19 mouse cellular contexts compared by ENCODE assay signal in genomic region chr12:103735101-103735500, GRCm38 (mm10). TPM values are rescaled to one million over a fixed set of nuclear protein-coding genes. Genes with fewer than 3 reads are reported as not detected.
DNase-seq lines count a peak whose midpoint lies in the region; ATAC-seq and TF ChIP-seq lines count a peak whose summit lies in the region.
"Not testable (repeated sequence)": the region's sequence is repeated elsewhere in the genome, so short reads cannot be mapped to it uniquely, and the experiment has no call there.
"Had no signal": no experiment of that assay in that cellular context is flagged by ENCODE, and none has a peak within 500 bp of the region (broad histone marks: within the 10 kb centered on the region; RNA-seq: fewer than 3 reads in every experiment).

No protein-coding gene starts in this region.

- H3K36me3 ChIP-seq in liver, embryonic 13.5 days; liver, embryonic 16.5 days (ENCODE audit: control insufficient read depth, insufficient read depth); lung, embryonic 14.5 days (ENCODE audit: insufficient read depth): not testable (repeated sequence)

- peak; percentile 5 to 10 for DNase-seq in heart, adult 9 months (ENCODE audit: low spot score in 2 of 2)
- DNase-seq in liver, embryonic 13.5 days, result not testable (repeated sequence)
- DNase-seq in lung, embryonic 14.5 days, result peak; percentile 35
- peak; percentile 21 for DNase-seq in lung, postnatal 36 days

- not testable (repeated sequence) for H3K4me3 ChIP-seq in brown adipose tissue, adult 24 weeks (ENCODE audit: insufficient read depth, low read depth, low read length); lung, embryonic 14.5 days (ENCODE audit: low read depth, low read length)
- 0 out of 2 replicates have a peak overlapping the region, but pooled peaks have one; percentile 8 for H3K4me3 ChIP-seq in liver, embryonic 13.5 days (replicated peaks)
- peak overlapping the region; percentile 11; the same call in 1 of the 2 replicates for H3K4me3 ChIP-seq in liver, embryonic 16.5 days (ENCODE audit: low read depth, low read length)

- WGBS in liver, embryonic 13.5 days (ENCODE audit: insufficient replicate concordance), result 55% methylated on average over 4 of the region's 4 CpGs
- WGBS in liver, embryonic 16.5 days (ENCODE audit: insufficient replicate concordance), result 59% methylated on average over 4 of the region's 4 CpGs
- 69% methylated on average over 4 of the region's 4 CpGs for WGBS in lung, embryonic 14.5 days

- ATAC-seq in liver, embryonic 13.5 days (ENCODE audit: low read depth); liver, embryonic 16.5 days (ENCODE audit: low read depth); lung, embryonic 14.5 days (ENCODE audit: insufficient read depth): not testable (repeated sequence)

- H3K4me2 ChIP-seq in liver, embryonic 13.5 days, result peak overlapping the region; percentile 47
- peak overlapping the region; percentile 46 for H3K4me2 ChIP-seq in liver, embryonic 16.5 days (ENCODE audit: low read depth, low read length)
- H3K4me2 ChIP-seq in lung, embryonic 14.5 days, result not testable (repeated sequence)

- not testable (repeated sequence) for H3K9me3 ChIP-seq in liver, embryonic 13.5 days (replicated peaks); liver, embryonic 16.5 days (replicated peaks; ENCODE audit: control insufficient read depth, low read length); lung, embryonic 14.5 days (ENCODE audit: low read depth, low read length)

- H3K27ac ChIP-seq in brown adipose tissue, adult 24 weeks (replicated peaks; ENCODE audit: low read depth, low read length), result peak overlapping the region; percentile 72
- not testable (repeated sequence) for H3K27ac ChIP-seq in liver, embryonic 13.5 days; liver, embryonic 16.5 days (ENCODE audit: low read length); lung, embryonic 14.5 days (ENCODE audit: low read depth)

- H3K9ac ChIP-seq in liver, embryonic 13.5 days; liver, embryonic 16.5 days (ENCODE audit: low read depth, low read length); lung, embryonic 14.5 days: not testable (repeated sequence)

- H3K4me1 ChIP-seq in brown adipose tissue, adult 24 weeks (ENCODE audit: control insufficient read depth, insufficient read depth, insufficient read length, low read length); liver, embryonic 13.5 days (replicated peaks); liver, embryonic 16.5 days (ENCODE audit: control insufficient read depth, low read depth, low read length); lung, embryonic 14.5 days (ENCODE audit: insufficient read depth): not testable (repeated sequence)

- H3K27me3 ChIP-seq in liver, embryonic 13.5 days; liver, embryonic 16.5 days (ENCODE audit: control insufficient read depth, insufficient read depth, low read depth, low read length); lung, embryonic 14.5 days (ENCODE audit: insufficient read depth, low read length): not testable (repeated sequence)

- TF ChIP-seq CTCF in lung, embryonic 14.5 days (IDR thresholded peaks at IDR 0.05; ENCODE audit: low read depth), result not testable (repeated sequence)

RNA-seq across cellular contexts. Expression of gene Serpina1d, which starts 38.3 kb away (rescaled TPM):
- polyA plus RNA-seq in brown adipose tissue, adult 24 weeks (2012; ENCODE audit: insufficient read depth, insufficient read length, missing spikeins), result 5.8 TPM in 1 of 2 replicates, not detected in the other
- 113 and 126 TPM in 2 replicates for polyA plus RNA-seq in liver, embryonic 13.5 days (2015; fragmentation: Nextera tagmentation; extraction: Ambion mirVana)
- polyA plus RNA-seq in liver, embryonic 16.5 days (2015; fragmentation: Nextera tagmentation; extraction: Ambion mirVana), result 566 and 660 TPM in 2 replicates
- not detected in 2 replicates for polyA plus RNA-seq in lung, embryonic 14.5 days (2014; fragmentation: Nextera tagmentation; extraction: Ambion mirVana)
- polyA plus RNA-seq: embryonic facial prominence, embryonic 10.5 days; embryonic facial prominence, embryonic 13.5 days; erythroblast, embryonic 14.5 days; forebrain, embryonic 12.5 days; forebrain, embryonic 15.5 days; G1E; hindbrain, embryonic 10.5 days; hindbrain, embryonic 13.5 days; hindbrain, embryonic 16.5 days; Patski had no signal

RNA-seq across cellular contexts. Expression of gene Serpina1f, which starts 39.8 kb away (rescaled TPM):
- polyA plus RNA-seq in brown adipose tissue, adult 24 weeks (2012; ENCODE audit: insufficient read depth, insufficient read length, missing spikeins), result not detected in 2 replicates
- polyA plus RNA-seq in liver, embryonic 13.5 days (2015; fragmentation: Nextera tagmentation; extraction: Ambion mirVana), result 0.07 and 0.12 TPM in 2 replicates
- 0.06 TPM in 2 replicates for polyA plus RNA-seq in liver, embryonic 16.5 days (2015; fragmentation: Nextera tagmentation; extraction: Ambion mirVana)
- polyA plus RNA-seq in lung, embryonic 14.5 days (2014; fragmentation: Nextera tagmentation; extraction: Ambion mirVana), result not detected in 2 replicates
- polyA plus RNA-seq: cortical plate, adult 2 months; embryonic facial prominence, embryonic 10.5 days; embryonic facial prominence, embryonic 13.5 days; erythroblast, embryonic 14.5 days; forebrain, embryonic 12.5 days; forebrain, embryonic 15.5 days; G1E; heart, embryonic 12.5 days; heart, embryonic 15.5 days; hindbrain, embryonic 10.5 days; hindbrain, embryonic 13.5 days; hindbrain, embryonic 16.5 days had no signal

RNA-seq across cellular contexts. Expression of gene Serpina16, which starts 59.2 kb away (rescaled TPM):
- not detected in 2 replicates for polyA plus RNA-seq in brown adipose tissue, adult 24 weeks (2012; ENCODE audit: insufficient read depth, insufficient read length, missing spikeins)
- polyA plus RNA-seq in liver, embryonic 13.5 days (2015; fragmentation: Nextera tagmentation; extraction: Ambion mirVana), result 0.08 and 0.10 TPM in 2 replicates
- 0.07 and 0.12 TPM in 2 replicates for polyA plus RNA-seq in liver, embryonic 16.5 days (2015; fragmentation: Nextera tagmentation; extraction: Ambion mirVana)
- polyA plus RNA-seq in lung, embryonic 14.5 days (2014; fragmentation: Nextera tagmentation; extraction: Ambion mirVana), result not detected in 2 replicates
- polyA plus RNA-seq: cortical plate, adult 2 months; embryonic facial prominence, embryonic 10.5 days; embryonic facial prominence, embryonic 13.5 days; erythroblast, embryonic 14.5 days; forebrain, embryonic 12.5 days; forebrain, embryonic 15.5 days; G1E; heart, embryonic 12.5 days; heart, embryonic 15.5 days; hindbrain, embryonic 10.5 days; hindbrain, embryonic 13.5 days; hindbrain, embryonic 16.5 days had no signal

Comparison
In these comparisons a context has a peak if more than half of its experiments do, and no peak if none do; other contexts are left out.
1. RNA of gene Serpina1d, which starts 38.3 kb away (polyA plus RNA-seq): 566 to 660 TPM in liver, embryonic 16.5 days and 113 to 126 TPM in liver, embryonic 13.5 days; 5.8 TPM in brown adipose tissue, adult 24 weeks and not detected in lung, embryonic 14.5 days; every median in the first group is over 10 times any median in the second.